Mouse (Mus musculus) kidney, adult 8-10 months (tissue): ENCODE measurements around the gene Fkbp7.
"Not testable (repeated sequence)": the region's sequence is repeated elsewhere in the genome, so short reads cannot be mapped to it uniquely, and the experiment has no call there.

ENCODE experiments used
- DNase-seq, 2 experiments: peaks; one replicate each; pipeline ENCODE4 v3.0.0; 2022

Gene Fkbp7

DNA sequence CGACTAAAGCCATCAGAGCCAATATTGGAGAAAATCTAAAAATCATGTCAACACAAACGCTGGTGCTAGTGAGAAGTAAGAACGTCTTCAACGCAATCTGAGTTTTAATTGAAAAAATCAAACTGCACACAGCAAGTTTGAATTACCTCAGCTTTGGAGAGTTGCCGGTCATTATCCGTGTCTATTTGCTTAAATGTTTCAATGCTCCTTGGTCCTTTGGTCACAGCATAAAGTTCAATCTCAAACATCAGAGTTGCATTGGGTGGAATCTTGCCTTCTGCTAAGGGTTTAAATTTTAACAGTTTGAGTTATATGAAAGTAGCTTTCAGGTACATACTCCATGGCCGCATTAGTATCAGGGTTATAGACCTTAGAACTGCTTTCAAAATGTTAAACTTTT is 7.4 kb downstream of the Fkbp7 start:
- DNase-seq = peak in 1 of 2 experiments; percentile 66

DNA sequence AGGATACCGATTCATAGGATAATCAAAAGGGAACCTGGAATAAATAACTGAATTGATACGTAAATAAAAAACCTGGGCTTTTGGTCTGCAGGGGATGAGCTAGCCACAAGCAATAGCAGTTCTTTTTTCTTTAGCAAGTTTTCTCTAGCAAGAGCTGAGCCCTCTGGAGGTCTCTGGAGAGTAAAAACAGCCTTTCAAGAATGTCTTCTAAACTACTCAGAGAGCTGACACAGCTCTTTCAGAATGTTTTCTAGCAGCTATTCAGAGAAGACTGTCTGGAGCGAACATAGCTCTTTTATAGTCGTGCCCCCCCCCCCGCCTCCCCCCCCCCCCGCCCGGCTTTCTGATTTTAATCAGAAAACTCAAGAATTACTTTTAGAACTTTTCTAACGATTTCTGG is 13.5 kb downstream of the Fkbp7 start:
- DNase-seq = no peak

GRCm38 (mm10) chr2:76658551-76658950 is 14.4 kb downstream of the Fkbp7 start:
- DNase-seq = no peak

DNA sequence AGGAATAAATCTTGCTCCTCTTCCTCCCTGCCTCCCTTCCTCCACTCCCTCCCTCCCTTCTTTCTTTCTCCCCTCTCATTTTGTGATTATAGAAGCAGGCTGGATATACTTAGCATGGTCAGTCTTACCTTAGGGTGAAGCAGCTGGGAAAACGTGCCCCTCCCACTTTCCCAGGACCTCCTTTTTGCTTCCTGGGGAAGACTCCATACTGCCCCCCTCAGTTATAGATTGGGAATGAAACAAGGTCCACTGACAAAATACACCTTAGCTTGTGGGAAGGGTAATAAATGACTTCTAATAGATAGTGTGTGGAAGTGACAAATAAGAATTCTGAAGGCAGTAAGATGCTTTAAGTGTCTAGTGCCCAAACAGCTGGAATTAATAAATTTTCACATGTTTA is 16.9 kb downstream of the Fkbp7 start:
- peak in 1 of 2 experiments; percentile 27 for DNase-seq

- no peak for DNase-seq
Observed at GRCm38 (mm10) chr2:76655444-76655843, 17.5 kb downstream of the Fkbp7 start.

GRCm38 (mm10) chr2:76654646-76655045 is 18.3 kb downstream of the Fkbp7 start:
- no peak for DNase-seq

GRCm38 (mm10) chr2:76653070-76653469 is 19.8 kb downstream of the Fkbp7 start:
- no peak for DNase-seq

- DNase-seq = no peak
Observed at GRCm38 (mm10) chr2:76648666-76649141, 24.2 kb downstream of the Fkbp7 start.

DNA sequence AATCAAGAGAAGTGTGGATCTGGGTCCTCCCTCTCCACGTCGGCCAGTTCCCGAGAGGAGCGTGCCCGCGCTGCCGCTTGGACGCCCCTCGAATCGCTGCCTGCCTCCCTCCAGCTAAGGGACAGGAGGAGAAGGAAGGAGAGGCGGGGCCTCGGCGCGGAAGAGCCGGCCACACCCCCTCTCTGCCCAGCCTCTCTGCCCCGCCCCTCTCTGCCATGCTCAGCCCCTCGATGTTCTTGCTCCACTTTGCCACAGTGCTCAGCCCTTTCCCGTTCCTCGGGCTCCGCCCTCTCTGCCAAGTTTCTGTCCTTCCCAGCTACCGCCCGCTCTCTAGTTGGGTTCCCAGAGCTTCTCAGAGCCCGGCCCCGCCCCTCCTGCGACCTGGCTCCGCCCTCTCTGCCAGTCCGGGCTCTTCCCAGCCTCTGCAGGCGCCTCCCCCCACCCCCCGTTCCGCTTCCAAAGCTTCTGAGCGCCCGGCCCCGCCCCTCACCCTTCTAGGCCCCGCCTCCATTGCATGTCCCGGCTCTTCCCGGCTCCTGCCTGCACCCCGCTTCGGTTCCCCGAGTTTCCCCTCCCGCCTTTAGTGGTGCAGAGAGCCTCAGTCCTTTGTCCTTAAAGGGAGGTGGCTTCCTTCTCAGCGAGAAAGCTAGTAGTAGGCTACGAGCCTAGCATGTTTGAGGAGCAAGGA is 24.9 kb downstream of the Fkbp7 start, which contains the start of the genes Prkra and Pjvk:
Gene Prkra (minus strand): TSS at position 133 of the 688 bp plus-strand sequence.
Gene Pjvk (plus strand): TSS at position 594 of the 688 bp plus-strand sequence.
- peak; percentile 98 to 100 for DNase-seq

- no peak for DNase-seq
Observed at GRCm38 (mm10) chr2:76647441-76647869, 25.5 kb downstream of the Fkbp7 start.

DNA sequence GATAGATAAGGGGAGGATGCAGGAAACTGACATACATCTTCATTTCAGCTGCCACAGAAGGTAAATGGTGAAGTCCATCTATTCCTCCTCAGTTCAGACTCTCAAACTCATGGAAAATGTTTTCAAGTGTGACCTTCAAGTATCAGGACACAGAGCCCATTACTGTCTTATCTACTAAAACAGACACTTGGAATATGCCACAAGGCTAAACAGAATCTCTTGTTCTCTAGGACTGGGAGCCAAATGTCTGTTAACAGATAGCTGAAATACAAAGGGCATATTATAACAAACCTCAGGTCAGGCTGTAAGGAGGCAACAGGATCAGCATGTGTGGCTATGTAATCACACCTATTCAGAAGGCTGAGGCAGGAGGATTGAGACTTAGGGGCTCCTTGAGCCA is 29.1 kb downstream of the Fkbp7 start:
- DNase-seq = no peak

DNA sequence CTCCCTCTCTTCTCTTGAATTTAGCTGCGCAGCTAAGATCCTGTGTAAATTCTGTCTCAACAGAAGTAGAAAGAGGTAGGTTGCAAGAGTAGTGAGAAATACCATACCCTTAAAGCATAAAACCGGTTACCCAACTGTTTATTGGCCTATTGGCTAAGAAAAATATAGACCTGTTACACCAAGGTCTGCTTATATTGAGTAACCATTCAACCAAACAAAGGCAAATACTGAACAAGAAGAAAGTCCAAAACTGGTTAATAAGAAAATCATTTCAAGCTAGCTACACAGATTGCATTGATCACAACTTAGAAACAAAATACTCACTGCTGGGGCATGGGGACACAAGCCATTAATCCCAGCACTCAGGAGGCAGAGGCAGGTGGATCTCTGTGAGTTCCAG is 33.3 kb downstream of the Fkbp7 start:
- no peak for DNase-seq

DNA sequence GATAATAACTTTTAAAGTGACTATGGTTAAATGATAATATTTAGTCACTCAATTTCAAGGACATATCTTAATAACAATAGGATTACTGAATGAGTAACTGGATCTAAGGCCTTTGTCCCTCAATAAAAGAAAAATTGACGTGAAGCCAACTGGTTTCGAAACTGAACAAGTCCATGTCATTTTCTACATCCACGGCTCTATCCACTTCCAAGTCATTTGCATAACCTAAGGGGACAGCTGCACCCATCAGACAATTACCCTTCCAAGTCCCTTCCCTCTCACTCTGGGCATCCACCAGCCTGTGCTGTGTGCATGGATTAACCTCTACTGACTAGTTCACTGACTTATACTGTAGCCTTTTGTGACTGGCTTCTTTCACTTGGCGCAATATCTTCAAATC is 41.3 kb downstream of the Fkbp7 start:
- no peak for DNase-seq

DNA sequence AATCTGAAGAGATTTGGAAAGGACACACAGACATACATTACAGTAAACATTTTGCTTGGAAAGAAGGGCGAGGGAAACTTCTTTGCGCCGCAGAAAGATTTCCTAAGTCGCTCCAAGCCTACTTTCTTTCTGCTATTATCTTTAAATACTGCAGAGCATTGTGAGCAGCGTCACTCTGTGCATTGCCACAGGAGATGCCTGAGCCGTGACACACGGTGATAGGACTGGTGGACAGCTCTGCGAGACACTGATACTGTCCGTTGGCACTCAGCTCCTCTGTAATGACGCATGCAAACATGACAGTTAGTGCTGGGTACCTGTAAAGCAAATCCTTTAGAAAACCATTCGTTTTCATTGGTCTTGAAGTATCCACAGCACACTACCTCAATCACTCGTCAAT is 42.6 kb downstream of the Fkbp7 start:
- DNase-seq = no peak

- not testable (repeated sequence) for DNase-seq
Observed at GRCm38 (mm10) chr2:76622316-76622715, 50.6 kb downstream of the Fkbp7 start.

- DNase-seq = no peak
Observed at GRCm38 (mm10) chr2:76621724-76622123, 51.2 kb downstream of the Fkbp7 start.

GRCm38 (mm10) chr2:76620188-76620587 is 52.7 kb downstream of the Fkbp7 start:
- DNase-seq = no peak

- peak; percentile 21 to 37 for DNase-seq
Observed at GRCm38 (mm10) chr2:76618078-76618477, 54.8 kb downstream of the Fkbp7 start.
